Mouse (Mus musculus) CH12.LX (cell line): ENCODE measurements around the gene Med20. TPM values are rescaled to one million over a fixed set of nuclear protein-coding genes. Genes with fewer than 3 reads are reported as not detected.
A peak's percentile ranks its signal among the peaks of the same experiment; 100 is the strongest.

Experiments
- DNase-seq: peaks from one replicate; pipeline ENCODE4 v3.0.0-alpha.2; 2013; ENCODE audit errors: extremely low read depth
- H3K27ac ChIP-seq: 2 replicates; pipeline ENCODE4 v1.5.1; 2012; ENCODE audit warnings: low read depth, mild to moderate bottlenecking, control low read depth, moderate library complexity; ENCODE audit not compliant: insufficient read depth
- H3K27me3 ChIP-seq: replicated peaks from 2 replicates; pipeline ENCODE3; 2012; ENCODE audit warnings: inconsistent platforms
- H3K36me3 ChIP-seq, 2 experiments: replicated peaks in 1 of 2; 2 replicates each; pipeline versions ENCODE3 to v1.6.1; 2012; ENCODE audit warnings: inconsistent platforms in 1 of 2, low read length in 1 of 2, mild to moderate bottlenecking in 1 of 2, mixed read lengths in 1 of 2, moderate library complexity in 1 of 2; ENCODE audit not compliant: control insufficient read depth in 1 of 2, insufficient read depth in 1 of 2
- H3K4me1 ChIP-seq, 2 experiments: 2 replicates each; pipeline ENCODE4 v1.6.1; 2012; ENCODE audit warnings: inconsistent platforms in 1 of 2, moderate library complexity in 1 of 2; ENCODE audit not compliant: insufficient read depth in 2 of 2, control insufficient read depth in 1 of 2
- H3K4me2 ChIP-seq: 2 replicates; pipeline ENCODE4 v1.6.1; 2012; ENCODE audit warnings: low read depth, mild to moderate bottlenecking, control low read depth; ENCODE audit not compliant: poor library complexity, insufficient read depth, severe bottlenecking
- H3K4me3 ChIP-seq, 3 experiments: fragments of 150-350 bp in 1 of 3; sonication (generic) in 1 of 3; replicated peaks in 1 of 3; 2 replicates each; pipeline versions ENCODE3 to v1.5.1; 2011 to 2012; ENCODE audit warnings: low read depth in 2 of 3, low read length in 2 of 3, mild to moderate bottlenecking in 2 of 3, moderate library complexity in 2 of 3, control low read depth in 1 of 3, improper control_type of control experiment in 1 of 3, inconsistent platforms in 1 of 3, mixed read lengths in 1 of 3; ENCODE audit not compliant: poor library complexity in 1 of 3
- H3K79me2 ChIP-seq: replicated peaks from 2 replicates; pipeline ENCODE4 v1.6.1; 2012; ENCODE audit warnings: mild to moderate bottlenecking, moderate library complexity; ENCODE audit not compliant: control insufficient read depth, poor library complexity, insufficient read depth, severe bottlenecking; ENCODE audit errors: extremely low read depth
- H3K9ac ChIP-seq: 2 replicates; pipeline ENCODE4 v1.6.1; 2012; ENCODE audit warnings: low read depth, mild to moderate bottlenecking, control low read depth, moderate library complexity; ENCODE audit not compliant: insufficient read depth
- H3K9me3 ChIP-seq: replicated peaks from 2 replicates; pipeline ENCODE3; 2012; ENCODE audit warnings: low read length, inconsistent platforms, mixed read lengths
- BHLHE40 ChIP-seq: IDR thresholded peaks from 2 replicates; pipeline ENCODE4 v1.6.1; 2011; ENCODE audit warnings: mild to moderate bottlenecking, low read depth, low read length, improper control_type of control experiment
- CHD1 ChIP-seq: IDR thresholded peaks from 2 replicates; pipeline ENCODE4 v1.6.1; 2012; ENCODE audit warnings: low read depth, low read length, improper control_type of control experiment, inconsistent platforms
- CHD2 ChIP-seq: IDR thresholded peaks from 2 replicates; pipeline ENCODE4 v1.6.1; 2011; ENCODE audit warnings: low read length, improper control_type of control experiment
- CTCF ChIP-seq, 2 experiments: IDR thresholded peaks in 1 of 2; conservative IDR thresholded peaks in 1 of 2; 2 replicates each; pipeline ENCODE4 v1.5.1; 2011 to 2012; ENCODE audit warnings: low read depth in 2 of 2, low read length in 2 of 2, improper control_type of control experiment in 1 of 2, inconsistent platforms in 1 of 2, mild to moderate bottlenecking in 1 of 2, moderate library complexity in 1 of 2
- E2F4 ChIP-seq: IDR thresholded peaks from 2 replicates; pipeline ENCODE4 v1.6.1; 2011; ENCODE audit warnings: low read depth, low read length, improper control_type of control experiment; ENCODE audit not compliant: insufficient replicate concordance
- ELF1 ChIP-seq: IDR thresholded peaks from 2 replicates; pipeline ENCODE4 v1.6.1; 2014; ENCODE audit warnings: low read depth, mild to moderate bottlenecking, inconsistent platforms, low read length, improper control_type of control experiment
- EP300 ChIP-seq: IDR thresholded peaks from 2 replicates; pipeline ENCODE4 v1.6.1; 2011; ENCODE audit warnings: low read length, improper control_type of control experiment
- ETS1 ChIP-seq: conservative IDR thresholded peaks from 2 replicates; pipeline ENCODE4 v1.6.1; 2012; ENCODE audit warnings: low read depth, mild to moderate bottlenecking, inconsistent platforms, low read length, improper control_type of control experiment, moderate library complexity
- GABPA ChIP-seq: IDR thresholded peaks from 2 replicates; pipeline ENCODE4 v1.6.1; 2012; ENCODE audit warnings: low read depth, low read length, improper control_type of control experiment, inconsistent platforms; ENCODE audit not compliant: insufficient replicate concordance
- IRF4 ChIP-seq: IDR thresholded peaks from 2 replicates; pipeline ENCODE4 v1.6.1; 2014; ENCODE audit warnings: low read depth, mild to moderate bottlenecking, inconsistent platforms, low read length, improper control_type of control experiment
- JUN ChIP-seq: IDR thresholded peaks from 2 replicates; pipeline ENCODE4 v1.6.1; 2011; ENCODE audit warnings: low read depth, mild to moderate bottlenecking, low read length, improper control_type of control experiment, moderate library complexity; ENCODE audit not compliant: insufficient read depth
- MEF2A ChIP-seq: IDR thresholded peaks from 2 replicates; pipeline ENCODE4 v1.6.1; 2014; ENCODE audit warnings: low read depth, mild to moderate bottlenecking, inconsistent platforms, low read length, improper control_type of control experiment, borderline replicate concordance
- MXI1 ChIP-seq: IDR thresholded peaks from 2 replicates; pipeline ENCODE4 v1.6.1; 2011; ENCODE audit warnings: mild to moderate bottlenecking, low read depth, low read length, improper control_type of control experiment
- NRF1 ChIP-seq: IDR thresholded peaks from 2 replicates; pipeline ENCODE4 v1.6.1; 2014; ENCODE audit warnings: low read depth, mild to moderate bottlenecking, inconsistent platforms, low read length, improper control_type of control experiment, moderate library complexity
- POLR2A ChIP-seq: IDR thresholded peaks from 2 replicates; pipeline ENCODE4 v1.6.1; 2011; ENCODE audit warnings: low read depth, mild to moderate bottlenecking, improper control_type of control experiment, low read length
- RAD21 ChIP-seq: IDR thresholded peaks from 2 replicates; pipeline ENCODE4 v1.6.1; 2011; ENCODE audit warnings: low read depth, mild to moderate bottlenecking, low read length, improper control_type of control experiment, moderate library complexity
- SIN3A ChIP-seq: IDR thresholded peaks from 2 replicates; pipeline ENCODE4 v1.6.1; 2012; ENCODE audit warnings: low read length, improper control_type of control experiment, inconsistent platforms
- SMC3 ChIP-seq: IDR thresholded peaks from 2 replicates; pipeline ENCODE4 v1.6.1; 2011; ENCODE audit warnings: low read depth, low read length, improper control_type of control experiment
- TBP ChIP-seq: conservative IDR thresholded peaks from 2 replicates; pipeline ENCODE4 v1.6.1; 2011; ENCODE audit warnings: low read depth, low read length, improper control_type of control experiment
- USF1 ChIP-seq: IDR thresholded peaks from 2 replicates; pipeline ENCODE4 v1.6.1; 2014; ENCODE audit warnings: low read depth, mild to moderate bottlenecking, inconsistent platforms, low read length, improper control_type of control experiment
- USF2 ChIP-seq: conservative IDR thresholded peaks from 2 replicates; pipeline ENCODE4 v1.6.1; 2011; ENCODE audit warnings: low read depth, low read length, improper control_type of control experiment
- ZMIZ1 ChIP-seq: IDR thresholded peaks from 2 replicates; pipeline ENCODE4 v1.6.1; 2012; ENCODE audit warnings: low read depth, mild to moderate bottlenecking, inconsistent platforms, low read length, improper control_type of control experiment
- dilution Hi-C: fragments of 300-500 bp; cut with MboI; formaldehyde crosslinking; loops from 2 replicates; pipeline ENCODE4 v1.14.3; 2020; ENCODE audit warnings: low sequenced_read_pairs; ENCODE audit not compliant: extremely low pct_unique_long_range_greater_than_20kb, extremely low pct_ligation_motif_present
- in situ Hi-C: fragments of 300-500 bp; cut with MboI; formaldehyde crosslinking; loops from 3 replicates; pipeline ENCODE4 v1.14.3; 2019; ENCODE audit warnings: low sequenced_read_pairs, low pct_ligation_motif_present, low pct_unique_long_range_greater_than_20kb, mixed read lengths
- polyA plus RNA-seq: library from polyadenylated mRNA; unstranded; fragments of >175 nt; gene quantifications from 2 replicates; pipeline ENCODE4 v1.2.1, GENCODE M21; 2012; ENCODE audit warnings: low read depth; ENCODE audit not compliant: insufficient read length
- total RNA-seq, 2 experiments: library from RNA; depleted of rRNA; stranded (reverse); fragments of 300-350 nt in 1 of 2; fragments of >200 nt in 1 of 2; gene quantifications; 2 replicates each; pipeline ENCODE4 v1.2.3; 2012 to 2014

The Med20 gene
- total and polyA plus RNA-seq, 3 experiments = 31.0 to 42.5 (median 31.1) TPM

- H3K4me2 ChIP-seq = no peak overlapping the region
Observed at GRCm38 (mm10) chr17:47633999-47634770, 22.8 kb downstream of the Med20 start.

DNA sequence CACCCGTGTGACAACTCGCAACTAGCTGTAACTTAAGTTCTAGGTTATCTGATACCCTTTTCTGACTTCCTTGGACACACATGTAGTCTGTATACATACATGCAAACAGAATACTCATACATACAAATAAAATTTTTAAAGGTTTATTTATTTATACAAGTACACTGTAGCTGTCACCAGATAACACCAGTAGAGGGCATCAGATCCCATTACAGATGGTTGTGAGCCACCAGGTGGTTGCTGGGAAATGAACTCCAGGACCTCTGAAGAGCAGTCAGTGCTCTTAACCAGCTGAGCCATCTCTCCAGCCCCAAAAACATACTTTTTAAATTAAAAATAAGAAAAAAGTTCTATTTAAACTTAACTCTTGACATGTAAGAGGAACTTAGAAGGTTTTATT, 31.6 kb downstream of the Med20 start:
- H3K79me2 ChIP-seq = no peaks in the 10 kb centered on the region
- H3K4me2 ChIP-seq = no peak overlapping the region
- dilution Hi-C loops (no loop called here), in situ Hi-C loops (no loop called here)
- H3K9ac ChIP-seq = no peak overlapping the region
- H3K27me3 ChIP-seq = no peaks in the 10 kb centered on the region
- H3K9me3 ChIP-seq = no peaks in the 10 kb centered on the region
- peak; percentile 5 for DNase-seq
- TF ChIP-seq SMC3 (peak; percentile 7; the same call in 1 of the 2 replicates), RAD21 (no peak; the same call in none of the 2 replicates), POLR2A (no peak), ETS1 (no peak), BHLHE40 (no peak), CTCF (conservative IDR thresholded peaks at IDR 0.05 in 1 of 2, IDR thresholded peaks at IDR 0.05 in 1 of 2; ENCODE audit: low read depth in 2 of 2, low read length in 2 of 2) (peak in 1 of 2 experiments; percentile 55; a peak in 2 of 4 replicates)
- TF ChIP-seq, all 38 proteins: peak for 2
- H3K27ac ChIP-seq = no peak overlapping the region
- H3K36me3 ChIP-seq = no peaks in the 10 kb centered on the region
- no peak overlapping the region for H3K4me3 ChIP-seq
- no peaks in the 10 kb centered on the region for H3K4me1 ChIP-seq

More at GRCm38 (mm10) chr17:47633999-47634770, 22.8 kb downstream of the Med20 start:
- H3K9ac ChIP-seq = no peak overlapping the region
- dilution Hi-C loops (no loop called here), in situ Hi-C loops (no loop called here)
- no peak for DNase-seq
- peaks cover 3 to 14% of the 10 kb centered on the region in 2 experiments for H3K36me3 ChIP-seq
- no peak overlapping the region for H3K4me3 ChIP-seq
- no peak overlapping the region for H3K27ac ChIP-seq
- no peaks in the 10 kb centered on the region for H3K9me3 ChIP-seq
- no peaks in the 10 kb centered on the region for H3K27me3 ChIP-seq
- peaks cover 0 to 8% of the 10 kb centered on the region in 2 experiments; a peak in 2 of 4 replicates for H3K4me1 ChIP-seq
- H3K79me2 ChIP-seq = no peaks in the 10 kb centered on the region
- TF ChIP-seq ELF1 (no peak), USF2 (no peak), MEF2A (no peak), EP300 (no peak), NRF1 (no peak), CHD1 (no peak), IRF4 (no peak), CHD2 (no peak), ZMIZ1 (no peak), GABPA (no peak), TBP (no peak), CTCF (conservative IDR thresholded peaks at IDR 0.05 in 1 of 2, IDR thresholded peaks at IDR 0.05 in 1 of 2; ENCODE audit: low read depth in 2 of 2, low read length in 2 of 2) (no peak), SMC3 (no peak), E2F4 (no peak), RAD21 (no peak), BHLHE40 (no peak), MXI1 (no peak), USF1 (no peak), JUN (no peak), SIN3A (no peak)
